Mouse (Mus musculus) heart, embryonic 16.5 days (tissue): ENCODE data around the gene Nkd1. TPM values are rescaled to one million over a fixed set of nuclear protein-coding genes. Genes with fewer than 3 reads are reported as not detected.
A peak's percentile ranks its signal among the peaks of the same experiment; 100 is the strongest.

Experiments used
- ATAC-seq: fragments of 200-750 bp; cut with Nextera tagmentation; replicated peaks from 2 replicates; pipeline ENCODE4 v1.8.0; 2017; ENCODE audit warnings: moderate number of reproducible peaks; ENCODE audit not compliant: insufficient read depth, low FRiP score; ENCODE audit errors: extremely low read depth
- H3K27ac ChIP-seq: fragments of 300-500 bp; sonication (generic); 2 replicates; pipeline ENCODE4 v1.5.1; 2014; ENCODE audit warnings: mild to moderate bottlenecking, low read length, control low read depth, moderate library complexity
- H3K27me3 ChIP-seq: fragments of 300-500 bp; sonication (generic); 2 replicates; pipeline ENCODE4 v1.6.1; 2014; ENCODE audit warnings: low read length, mixed read lengths; ENCODE audit not compliant: control insufficient read depth, insufficient read depth
- H3K36me3 ChIP-seq: fragments of 300-500 bp; sonication (generic); 2 replicates; pipeline ENCODE4 v1.6.1; 2014; ENCODE audit not compliant: control insufficient read depth, insufficient read depth
- H3K4me1 ChIP-seq: fragments of 300-500 bp; sonication (generic); 2 replicates; pipeline ENCODE4 v1.6.1; 2014; ENCODE audit warnings: low read length, mixed read lengths; ENCODE audit not compliant: control insufficient read depth, insufficient read depth
- H3K4me2 ChIP-seq: fragments of 300-500 bp; sonication (generic); 2 replicates; pipeline ENCODE4 v1.6.1; 2014; ENCODE audit warnings: low read depth, mild to moderate bottlenecking, control low read depth, low read length
- H3K4me3 ChIP-seq: fragments of 300-500 bp; sonication (generic); 2 replicates; pipeline ENCODE4 v1.5.1; 2014; ENCODE audit warnings: mild to moderate bottlenecking, control low read depth, low read length
- H3K9ac ChIP-seq: fragments of 300-500 bp; sonication (generic); 2 replicates; pipeline ENCODE4 v1.6.1; 2014; ENCODE audit warnings: low read length, control low read depth
- H3K9me3 ChIP-seq: fragments of 300-500 bp; sonication (generic); replicated peaks from 2 replicates; pipeline ENCODE4 v1.6.1; 2016; ENCODE audit warnings: low read length; ENCODE audit not compliant: control insufficient read depth
- WGBS: fragments of 180-500 bp; shearing (Covaris S2); extraction: QIAGEN DNeasy Blood & Tissue Kit; methylation state at CpG from one replicate; pipeline ENCODE4 v1.1.7; 2014; 5-methylcytosine and 5-hydroxymethylcytosine counted together
- polyA plus RNA-seq: library from polyadenylated mRNA; unstranded; fragments of >200 nt; fragmentation: Nextera tagmentation; extraction: Ambion mirVana; gene quantifications from 2 replicates; pipeline ENCODE4 v1.2.1, GENCODE M21; 2015

The Nkd1 gene
- polyA plus RNA-seq, 1 experiment from 2014 or later: 12.3 TPM

GRCm38 (mm10) chr8:88568211-88568610 lies 47.1 kb downstream of the Nkd1 start:
- H3K4me3 ChIP-seq: no peak overlapping the region
- no peaks in the 10 kb centered on the region for H3K9me3 ChIP-seq
- H3K4me1 ChIP-seq: peaks cover 82% of the 10 kb centered on the region
- 72% methylated on average over 3 of the region's 3 CpGs for WGBS
- no peaks in the 10 kb centered on the region for H3K36me3 ChIP-seq
- no peaks in the 10 kb centered on the region for H3K27me3 ChIP-seq
- peak overlapping the region; percentile 21 for H3K9ac ChIP-seq
- no peak for ATAC-seq
- peak overlapping the region; percentile 92 for H3K27ac ChIP-seq
- no peak overlapping the region for H3K4me2 ChIP-seq

- Histone ChIP-seq H3K27ac (no peak overlapping the region; the same call in 1 of the 2 replicates), H3K36me3 (no peaks in the 10 kb centered on the region), H3K4me3 (no peak overlapping the region), H3K9ac (no peak overlapping the region), H3K9me3 (no peaks in the 10 kb centered on the region), H3K4me2 (no peak overlapping the region), H3K4me1 (peaks cover 76% of the 10 kb centered on the region), H3K27me3 (no peaks in the 10 kb centered on the region)
- 67% methylated on average over 7 of the region's 7 CpGs for WGBS
- no peak for ATAC-seq
These were observed 48.2 kb downstream of the Nkd1 start for GRCm38 (mm10) chr8:88569366-88569765.

GRCm38 (mm10) chr8:88570293-88570998 lies 49.3 kb downstream of the Nkd1 start:
- Histone ChIP-seq H3K4me3 (no peak overlapping the region), H3K36me3 (no peaks in the 10 kb centered on the region), H3K4me1 (peaks cover 67% of the 10 kb centered on the region), H3K27me3 (no peaks in the 10 kb centered on the region), H3K27ac (peak overlapping the region; percentile 84), H3K4me2 (peak overlapping the region; percentile 11), H3K9me3 (no peaks in the 10 kb centered on the region), H3K9ac (peak overlapping the region; percentile 57)
- 18% methylated on average over 10 of the region's 10 CpGs for WGBS
- peak; percentile 54 for ATAC-seq

GRCm38 (mm10) chr8:88571434-88572184 lies 50.5 kb downstream of the Nkd1 start:
- Histone ChIP-seq H3K4me1 (peaks cover 67% of the 10 kb centered on the region), H3K27ac (peak overlapping the region; percentile 84), H3K9me3 (no peaks in the 10 kb centered on the region), H3K36me3 (no peaks in the 10 kb centered on the region), H3K9ac (no peak overlapping the region; the same call in 1 of the 2 replicates), H3K4me3 (no peak overlapping the region), H3K27me3 (no peaks in the 10 kb centered on the region), H3K4me2 (no peak overlapping the region)
- no peak for ATAC-seq
- 45% methylated on average over 14 of the region's 14 CpGs for WGBS

- no peak overlapping the region for H3K9ac ChIP-seq
- no peak overlapping the region; the same call in 1 of the 2 replicates for H3K27ac ChIP-seq
- 75% methylated on average over 12 of the region's 12 CpGs for WGBS
- H3K36me3 ChIP-seq: no peaks in the 10 kb centered on the region
- H3K27me3 ChIP-seq: no peaks in the 10 kb centered on the region
- peaks cover 64% of the 10 kb centered on the region for H3K4me1 ChIP-seq
- H3K4me2 ChIP-seq: no peak overlapping the region
- no peaks in the 10 kb centered on the region for H3K9me3 ChIP-seq
- no peak overlapping the region for H3K4me3 ChIP-seq
- no peak for ATAC-seq
These were observed 51.2 kb downstream of the Nkd1 start for GRCm38 (mm10) chr8:88572185-88572909.

GRCm38 (mm10) chr8:88572941-88573645 lies 51.9 kb downstream of the Nkd1 start:
- Histone ChIP-seq H3K4me3 (no peak overlapping the region), H3K27ac (no peak overlapping the region), H3K9me3 (no peaks in the 10 kb centered on the region), H3K36me3 (no peaks in the 10 kb centered on the region), H3K27me3 (no peaks in the 10 kb centered on the region), H3K9ac (no peak overlapping the region), H3K4me1 (peaks cover 65% of the 10 kb centered on the region), H3K4me2 (no peak overlapping the region)
- no peak for ATAC-seq
- 76% methylated on average over 14 of the region's 14 CpGs for WGBS

- ATAC-seq: no peak
- H3K9me3 ChIP-seq: no peaks in the 10 kb centered on the region
- 71% methylated on average over 5 of the region's 5 CpGs for WGBS
- H3K4me2 ChIP-seq: no peak overlapping the region
- H3K4me1 ChIP-seq: peaks cover 65% of the 10 kb centered on the region
- no peak overlapping the region for H3K27ac ChIP-seq
- H3K36me3 ChIP-seq: no peaks in the 10 kb centered on the region
- no peak overlapping the region for H3K4me3 ChIP-seq
- no peaks in the 10 kb centered on the region for H3K27me3 ChIP-seq
- H3K9ac ChIP-seq: no peak overlapping the region
These were observed 53.8 kb downstream of the Nkd1 start for GRCm38 (mm10) chr8:88574975-88575374.

GRCm38 (mm10) chr8:88576351-88577142 lies 55.4 kb downstream of the Nkd1 start:
- Histone ChIP-seq H3K36me3 (no peaks in the 10 kb centered on the region), H3K27ac (peak overlapping the region; percentile 89), H3K27me3 (no peaks in the 10 kb centered on the region), H3K9me3 (no peaks in the 10 kb centered on the region), H3K4me1 (peaks cover 49% of the 10 kb centered on the region), H3K4me3 (no peak overlapping the region), H3K4me2 (no peak overlapping the region), H3K9ac (peak overlapping the region; percentile 21; the same call in 1 of the 2 replicates)
- peak; percentile 56 for ATAC-seq
- WGBS: 48% methylated on average over 10 of the region's 10 CpGs
